Mouse (Mus musculus) intestine, embryonic 15.5 days (tissue): ENCODE data around the gene Ddx24. TPM values are rescaled to one million over a fixed set of nuclear protein-coding genes. Genes with fewer than 3 reads are reported as not detected.

Experiments
- ATAC-seq: fragments of 200-750 bp; cut with Nextera tagmentation; 2 replicates; pipeline ENCODE4 v1.8.0; 2017; ENCODE audit warnings: moderate TSS enrichment, moderate library complexity
- H3K27ac ChIP-seq: fragments of 300-500 bp; sonication (generic); 2 replicates; pipeline ENCODE4 v1.5.1; 2015; ENCODE audit warnings: mild to moderate bottlenecking, inconsistent platforms
- H3K27me3 ChIP-seq: fragments of 300-500 bp; sonication (generic); replicated peaks from 2 replicates; pipeline ENCODE4 v1.6.1; 2015; ENCODE audit warnings: inconsistent platforms
- H3K36me3 ChIP-seq: fragments of 300-500 bp; sonication (generic); 2 replicates; pipeline ENCODE4 v1.6.1; 2015; ENCODE audit warnings: inconsistent platforms
- H3K4me1 ChIP-seq: fragments of 300-500 bp; sonication (generic); replicated peaks from 2 replicates; pipeline ENCODE4 v1.6.1; 2015; ENCODE audit warnings: inconsistent platforms
- H3K4me2 ChIP-seq: fragments of 300-500 bp; sonication (generic); replicated peaks from 2 replicates; pipeline ENCODE4 v1.6.1; 2015; ENCODE audit warnings: mild to moderate bottlenecking, inconsistent platforms
- H3K4me3 ChIP-seq: fragments of 300-500 bp; sonication (generic); replicated peaks from 2 replicates; pipeline ENCODE4 v1.5.1; 2015; ENCODE audit warnings: inconsistent platforms
- H3K9ac ChIP-seq: fragments of 300-500 bp; sonication (generic); 2 replicates; pipeline ENCODE4 v1.6.1; 2015; ENCODE audit warnings: inconsistent platforms
- H3K9me3 ChIP-seq: fragments of 300-500 bp; sonication (generic); 2 replicates; pipeline ENCODE4 v1.6.1; 2016; ENCODE audit warnings: inconsistent platforms
- WGBS: fragments of 180-500 bp; shearing (Covaris S2); methylation state at CpG from one replicate; pipeline ENCODE4 v1.1.7; 2015; 5-methylcytosine and 5-hydroxymethylcytosine counted together
- polyA plus RNA-seq: library from polyadenylated mRNA; unstranded; fragments of >200 nt; fragmentation: Nextera tagmentation; extraction: Ambion mirVana; gene quantifications from 2 replicates; pipeline ENCODE4 v1.2.1, GENCODE M21; 2015

Gene Ddx24
- polyA plus RNA-seq, 1 experiment from 2014 or later, result 99.4 TPM

GRCm38 (mm10) chr12:103426710-103427109 is 1.1 kb upstream of the Ddx24 start:
- Histone ChIP-seq H3K4me2 (no peak overlapping the region), H3K4me1 (peaks cover 7% of the 10 kb centered on the region; the same call in 1 of the 2 replicates), H3K9me3 (no peaks in the 10 kb centered on the region), H3K27me3 (no peaks in the 10 kb centered on the region), H3K9ac (no peak overlapping the region), H3K36me3 (no peaks in the 10 kb centered on the region), H3K27ac (no peak overlapping the region), H3K4me3 (no peak overlapping the region)
- WGBS, result 90% methylated on average over 7 of the region's 7 CpGs
- no peak for ATAC-seq

GRCm38 (mm10) chr12:103425016-103425728 is 458 bp downstream of the Ddx24 start:
- 8% methylated on average over 33 of the region's 33 CpGs for WGBS
- H3K27ac ChIP-seq, result no peak overlapping the region
- H3K27me3 ChIP-seq, result no peaks in the 10 kb centered on the region

GRCm38 (mm10) chr12:103408144-103408543 is 17.5 kb downstream of the Ddx24 start:
- no peak overlapping the region for H3K9ac ChIP-seq
- H3K4me2 ChIP-seq, result no peak overlapping the region
- no peak overlapping the region for H3K27ac ChIP-seq
- ATAC-seq, result no peak
- WGBS, result 86% methylated on average over 10 of the region's 10 CpGs
- peaks cover 50% of the 10 kb centered on the region for H3K36me3 ChIP-seq
- H3K4me3 ChIP-seq, result no peak overlapping the region
- no peaks in the 10 kb centered on the region for H3K9me3 ChIP-seq
- H3K4me1 ChIP-seq, result no peaks in the 10 kb centered on the region
- H3K27me3 ChIP-seq, result no peaks in the 10 kb centered on the region

More at GRCm38 (mm10) chr12:103425016-103425728, 458 bp downstream of the Ddx24 start:
- Histone ChIP-seq H3K9me3 (no peaks in the 10 kb centered on the region), H3K4me3 (peak overlapping the region; percentile 94), H3K4me2 (peak overlapping the region; percentile 76), H3K4me1 (peaks cover 9% of the 10 kb centered on the region; the same call in 1 of the 2 replicates), H3K9ac (peak overlapping the region; percentile 86), H3K36me3 (no peaks in the 10 kb centered on the region)
- no peak; the same call in 1 of the 2 replicates for ATAC-seq

- ATAC-seq, result no peak
- Histone ChIP-seq H3K4me2 (no peak within 1 kb of the TSS), H3K4me3 (no peak within 1 kb of the TSS), H3K36me3 (peaks cover 45% of the 10 kb centered on the region), H3K27me3 (no peaks in the 10 kb centered on the region), H3K9me3 (no peaks in the 10 kb centered on the region), H3K4me1 (no peaks in the 10 kb centered on the region), H3K9ac (no peak within 1 kb of the TSS), H3K27ac (no peak within 1 kb of the TSS)
- WGBS, result 97% methylated on average over 4 of the region's 4 CpGs
These were observed 17.9 kb downstream of the Ddx24 start, which contains the start of gene 9330161L09Rik for GRCm38 (mm10) chr12:103407720-103408119. TSS of gene 9330161L09Rik (minus strand) at chr12:103407820.

GRCm38 (mm10) chr12:103404131-103404530 is 21.5 kb downstream of the Ddx24 start:
- H3K4me1 ChIP-seq, result no peaks in the 10 kb centered on the region
- WGBS, result 87% methylated on average over 18 of the region's 18 CpGs
- no peak overlapping the region for H3K4me2 ChIP-seq
- peaks cover 24% of the 10 kb centered on the region for H3K36me3 ChIP-seq
- no peak for ATAC-seq
- H3K27me3 ChIP-seq, result no peaks in the 10 kb centered on the region
- no peak overlapping the region for H3K4me3 ChIP-seq
- no peak overlapping the region for H3K27ac ChIP-seq
- H3K9me3 ChIP-seq, result no peaks in the 10 kb centered on the region
- no peak overlapping the region for H3K9ac ChIP-seq

- Histone ChIP-seq H3K9me3 (no peaks in the 10 kb centered on the region), H3K4me2 (no peak overlapping the region), H3K4me3 (no peak overlapping the region), H3K27me3 (no peaks in the 10 kb centered on the region), H3K27ac (no peak overlapping the region), H3K4me1 (no peaks in the 10 kb centered on the region), H3K9ac (no peak overlapping the region), H3K36me3 (no peaks in the 10 kb centered on the region)
- no peak for ATAC-seq
- 81% methylated on average over 7 of the region's 7 CpGs for WGBS
These were observed 28.9 kb downstream of the Ddx24 start for GRCm38 (mm10) chr12:103396751-103397150.

- no peak overlapping the region for H3K4me3 ChIP-seq
- 65% methylated on average over 12 of the region's 12 CpGs for WGBS
- no peaks in the 10 kb centered on the region for H3K27me3 ChIP-seq
- H3K27ac ChIP-seq, result no peak overlapping the region
- H3K36me3 ChIP-seq, result no peaks in the 10 kb centered on the region
- H3K4me1 ChIP-seq, result no peaks in the 10 kb centered on the region
- no peaks in the 10 kb centered on the region for H3K9me3 ChIP-seq
- no peak for ATAC-seq
- no peak overlapping the region for H3K4me2 ChIP-seq
- H3K9ac ChIP-seq, result no peak overlapping the region
These were observed 29.9 kb downstream of the Ddx24 start for GRCm38 (mm10) chr12:103395486-103396275.

- no peak overlapping the region for H3K4me3 ChIP-seq
- no peaks in the 10 kb centered on the region for H3K9me3 ChIP-seq
- H3K9ac ChIP-seq, result no peak overlapping the region
- 33% methylated on average over 6 of the region's 6 CpGs for WGBS
- H3K4me2 ChIP-seq, result no peak overlapping the region
- no peaks in the 10 kb centered on the region for H3K27me3 ChIP-seq
- no peak overlapping the region for H3K27ac ChIP-seq
- ATAC-seq, result peak; percentile 41; the same call in 1 of the 2 replicates
- 0 out of 2 replicates have a peak, but pooled peaks cover 7% of the 10 kb centered on the region for H3K4me1 ChIP-seq
- H3K36me3 ChIP-seq, result no peaks in the 10 kb centered on the region
These were observed 32.1 kb downstream of the Ddx24 start for GRCm38 (mm10) chr12:103393528-103393927.

GRCm38 (mm10) chr12:103391098-103391497 is 34.5 kb downstream of the Ddx24 start:
- Histone ChIP-seq H3K36me3 (no peaks in the 10 kb centered on the region), H3K9ac (no peak overlapping the region), H3K9me3 (no peaks in the 10 kb centered on the region), H3K4me2 (no peak overlapping the region), H3K4me1 (0 out of 2 replicates have a peak, but pooled peaks cover 7% of the 10 kb centered on the region), H3K27ac (no peak overlapping the region), H3K4me3 (no peak overlapping the region), H3K27me3 (no peaks in the 10 kb centered on the region)
- ATAC-seq, result no peak
- 70% methylated on average over 7 of the region's 7 CpGs for WGBS

- Histone ChIP-seq H3K4me1 (0 out of 2 replicates have a peak, but pooled peaks cover 7% of the 10 kb centered on the region), H3K4me2 (no peak overlapping the region), H3K27me3 (no peaks in the 10 kb centered on the region), H3K9me3 (no peaks in the 10 kb centered on the region), H3K4me3 (no peak overlapping the region), H3K36me3 (no peaks in the 10 kb centered on the region), H3K9ac (no peak overlapping the region), H3K27ac (no peak overlapping the region)
- WGBS, result 76% methylated on average over 3 of the region's 4 CpGs
- ATAC-seq, result no peak
These were observed 35.6 kb downstream of the Ddx24 start for GRCm38 (mm10) chr12:103389982-103390381.

- Histone ChIP-seq H3K4me1 (0 out of 2 replicates have a peak, but pooled peaks cover 7% of the 10 kb centered on the region), H3K4me2 (peak overlapping the region; percentile 88), H3K27ac (no peak overlapping the region), H3K9ac (peak overlapping the region; percentile 95; the same call in 1 of the 2 replicates), H3K4me3 (peak overlapping the region; percentile 87), H3K36me3 (no peaks in the 10 kb centered on the region), H3K9me3 (no peaks in the 10 kb centered on the region), H3K27me3 (no peaks in the 10 kb centered on the region)
- WGBS, result 63% methylated on average over 2 of the region's 2 CpGs
- ATAC-seq, result no peak
These were observed 36.3 kb downstream of the Ddx24 start for GRCm38 (mm10) chr12:103389348-103389727.
